Mouse (Mus musculus): ENCODE measurements at regions not wholly inside any gene's neighbourhood (a gene's known extent, or its start where the extent isn't known, plus 50 kb on each side); places are given as distances from the start of the nearest gene placed in this dataset.
"Not testable (repeated sequence)": the region's sequence is repeated elsewhere in the genome, so short reads cannot be mapped to it uniquely, and the experiment has no call there.

DNA sequence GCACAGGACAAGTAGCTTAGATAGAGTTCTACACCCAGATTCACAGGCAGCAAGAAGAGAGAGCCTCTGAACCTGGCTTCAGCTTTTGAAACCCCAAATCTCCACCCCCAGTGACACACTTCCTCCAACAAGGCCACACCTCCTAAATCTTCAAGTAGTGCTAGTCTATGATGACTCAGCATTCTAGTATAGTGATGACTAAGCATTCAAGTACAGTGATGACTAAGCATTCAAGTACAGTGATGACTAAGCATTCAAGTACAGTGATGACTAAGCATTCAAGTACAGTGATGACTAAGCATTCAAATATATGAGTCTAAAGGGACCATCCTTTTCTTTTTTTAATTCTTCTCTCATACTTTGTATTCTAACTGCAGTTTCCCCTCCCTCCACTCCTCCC is 225.8 kb downstream of the Diras2 start:
- not testable (repeated sequence) for ATAC-seq (ENCODE audit: low FRiP score); H3K4me2 ChIP-seq (replicated peaks; ENCODE audit: low read depth, low read length); DNase-seq (ENCODE audit: low spot score); H3K36me3 ChIP-seq (ENCODE audit: control insufficient read depth, insufficient read depth, low read length); H3K9me3 ChIP-seq (ENCODE audit: control insufficient read depth, low read length); H3K27ac ChIP-seq (ENCODE audit: low read depth, low read length); H3K27me3 ChIP-seq (ENCODE audit: control insufficient read depth, insufficient read depth, low read length); H3K4me1 ChIP-seq (replicated peaks; ENCODE audit: control insufficient read depth, insufficient read depth, low read length); H3K9ac ChIP-seq (ENCODE audit: low read depth, low read length); H3K4me3 ChIP-seq (ENCODE audit: low read depth, low read length)

DNA sequence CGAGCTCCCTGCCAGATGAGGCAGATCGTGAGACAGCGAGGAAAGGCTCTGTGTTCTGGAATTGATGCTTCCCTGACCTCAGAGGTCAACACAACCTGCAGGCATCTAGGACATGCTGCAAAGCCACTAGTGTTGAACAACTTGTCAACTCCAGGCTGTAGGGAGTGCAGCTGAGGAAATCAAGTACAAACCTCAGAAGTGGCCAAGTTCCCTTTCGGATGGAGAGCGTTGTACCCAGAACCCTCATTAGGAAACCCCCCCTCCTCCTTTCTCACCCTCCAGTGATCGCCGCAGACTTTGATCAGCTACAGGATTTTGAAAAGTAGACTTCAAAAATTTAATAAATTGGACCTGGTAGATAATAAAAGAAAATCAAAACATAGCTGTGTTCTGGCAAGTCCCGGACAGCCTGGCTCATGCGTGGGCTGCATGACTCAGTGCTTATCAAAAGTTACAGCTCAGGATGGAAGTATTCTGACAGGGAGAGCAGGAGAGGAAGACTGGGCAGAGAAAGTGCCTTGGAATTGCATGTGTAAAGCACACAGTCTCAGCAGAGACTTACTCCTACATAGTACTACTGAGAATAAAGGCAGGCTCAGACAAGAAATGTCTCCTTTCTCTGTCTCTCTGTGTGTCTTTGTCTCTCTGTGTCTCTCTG is 224.2 kb downstream of the Diras2 start:
- no peak for ATAC-seq (ENCODE audit: low FRiP score)
- DNase-seq (ENCODE audit: low spot score): no peak
- H3K4me3 ChIP-seq (ENCODE audit: low read depth, low read length): no peak overlapping the region
- H3K4me2 ChIP-seq (replicated peaks; ENCODE audit: low read depth, low read length): no peak overlapping the region
- WGBS: 75% methylated on average over 9 of the region's 9 CpGs
- H3K9me3 ChIP-seq (ENCODE audit: control insufficient read depth, low read length): no peaks in the 10 kb centered on the region
- no peaks in the 10 kb centered on the region for H3K36me3 ChIP-seq (ENCODE audit: control insufficient read depth, insufficient read depth, low read length)
- no peaks in the 10 kb centered on the region for H3K4me1 ChIP-seq (replicated peaks; ENCODE audit: control insufficient read depth, insufficient read depth, low read length)
- no peaks in the 10 kb centered on the region for H3K27me3 ChIP-seq (ENCODE audit: control insufficient read depth, insufficient read depth, low read length)
- H3K9ac ChIP-seq (ENCODE audit: low read depth, low read length): no peak overlapping the region
- H3K27ac ChIP-seq (ENCODE audit: low read depth, low read length): no peak overlapping the region

DNA sequence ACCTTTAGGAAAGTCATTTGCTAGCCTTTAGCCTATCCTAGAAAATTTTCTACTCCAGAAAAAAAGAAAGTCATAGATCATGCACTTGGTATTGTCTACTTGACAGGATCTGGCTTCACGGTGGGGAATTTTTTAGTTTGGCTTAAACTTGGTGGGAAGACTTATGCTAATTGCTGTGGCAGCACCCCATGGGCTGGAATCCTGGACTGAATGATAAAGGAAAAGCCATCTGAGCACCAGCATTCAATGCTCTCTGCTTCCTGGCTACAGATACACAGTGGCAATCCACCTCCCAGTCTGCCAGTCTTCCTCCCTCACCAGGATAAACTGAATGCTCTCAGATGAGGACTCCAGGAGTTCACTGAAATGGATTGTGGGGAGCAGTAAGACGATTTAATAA is 220.1 kb downstream of the Diras2 start:
- H3K9ac ChIP-seq (ENCODE audit: low read depth, low read length): no peak overlapping the region
- H3K4me2 ChIP-seq (replicated peaks; ENCODE audit: low read depth, low read length): no peak overlapping the region
- 25% methylated on average over 2 of the region's 2 CpGs for WGBS
- no peak for DNase-seq (ENCODE audit: low spot score)
- H3K4me1 ChIP-seq (replicated peaks; ENCODE audit: control insufficient read depth, insufficient read depth, low read length): no peaks in the 10 kb centered on the region
- H3K36me3 ChIP-seq (ENCODE audit: control insufficient read depth, insufficient read depth, low read length): no peaks in the 10 kb centered on the region
- no peaks in the 10 kb centered on the region for H3K27me3 ChIP-seq (ENCODE audit: control insufficient read depth, insufficient read depth, low read length)
- H3K9me3 ChIP-seq (ENCODE audit: control insufficient read depth, low read length): no peaks in the 10 kb centered on the region
- H3K4me3 ChIP-seq (ENCODE audit: low read depth, low read length): no peak overlapping the region
- no peak for ATAC-seq (ENCODE audit: low FRiP score)
- no peak overlapping the region for H3K27ac ChIP-seq (ENCODE audit: low read depth, low read length)

DNA sequence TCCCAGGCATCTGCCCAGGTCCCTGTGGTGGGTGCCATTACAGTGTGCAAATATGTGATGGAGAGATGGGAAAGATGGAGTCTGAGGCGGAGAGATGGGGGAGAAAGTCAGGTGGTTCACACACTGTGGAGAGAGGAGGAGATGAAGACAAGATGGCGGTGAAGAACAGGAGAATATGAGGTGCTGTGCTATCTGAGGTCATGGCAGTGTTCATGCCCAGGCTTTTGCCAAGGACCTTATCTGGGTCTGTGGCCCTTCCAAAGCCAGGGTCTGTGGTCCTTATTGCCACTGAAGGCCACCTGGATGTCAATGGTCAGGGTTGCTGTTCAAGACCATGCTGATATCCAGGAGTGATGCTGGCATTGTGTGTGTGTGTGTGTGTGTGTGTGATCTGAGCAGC is 212.8 kb downstream of the Diras2 start:
- ATAC-seq (ENCODE audit: low FRiP score) (no peak), DNase-seq (ENCODE audit: low spot score) (no peak)
- no peak overlapping the region for H3K4me2 ChIP-seq (replicated peaks; ENCODE audit: low read depth, low read length)
- no peak overlapping the region for H3K27ac ChIP-seq (ENCODE audit: low read depth, low read length)
- H3K27me3 ChIP-seq (ENCODE audit: control insufficient read depth, insufficient read depth, low read length): no peaks in the 10 kb centered on the region
- H3K9me3 ChIP-seq (ENCODE audit: control insufficient read depth, low read length): no peaks in the 10 kb centered on the region
- WGBS: 84% methylated on average over 2 of the region's 2 CpGs
- H3K36me3 ChIP-seq (ENCODE audit: control insufficient read depth, insufficient read depth, low read length): no peaks in the 10 kb centered on the region
- H3K4me1 ChIP-seq (replicated peaks; ENCODE audit: control insufficient read depth, insufficient read depth, low read length): no peaks in the 10 kb centered on the region
- no peak overlapping the region for H3K4me3 ChIP-seq (ENCODE audit: low read depth, low read length)
- H3K9ac ChIP-seq (ENCODE audit: low read depth, low read length): no peak overlapping the region

DNA sequence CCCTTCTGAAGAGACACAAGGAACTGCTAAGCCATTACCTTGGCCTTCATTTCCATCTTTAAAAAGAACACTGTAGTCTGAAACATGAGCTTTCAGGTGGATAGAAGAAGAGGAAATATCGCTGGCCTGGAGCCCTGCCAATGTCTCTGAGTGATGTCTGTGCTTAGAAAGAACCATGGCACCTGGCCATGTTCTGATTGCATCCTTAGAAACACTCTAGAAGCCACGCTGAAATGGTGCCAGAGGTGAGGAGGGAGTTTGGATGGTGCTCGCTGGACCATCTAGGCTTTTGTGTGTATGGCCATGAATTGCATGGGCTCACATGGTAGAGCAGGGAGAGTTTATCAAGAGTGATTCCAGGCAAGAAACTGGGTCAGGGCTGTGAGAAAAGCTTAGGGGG is 207.4 kb downstream of the Diras2 start:
- Histone ChIP-seq H3K4me2 (replicated peaks; ENCODE audit: low read depth, low read length) (no peak overlapping the region), H3K9me3 (ENCODE audit: control insufficient read depth, low read length) (no peaks in the 10 kb centered on the region), H3K27ac (ENCODE audit: low read depth, low read length) (no peak overlapping the region), H3K4me3 (ENCODE audit: low read depth, low read length) (no peak overlapping the region), H3K9ac (ENCODE audit: low read depth, low read length) (no peak overlapping the region), H3K36me3 (ENCODE audit: control insufficient read depth, insufficient read depth, low read length) (no peaks in the 10 kb centered on the region), H3K4me1 (replicated peaks; ENCODE audit: control insufficient read depth, insufficient read depth, low read length) (no peaks in the 10 kb centered on the region), H3K27me3 (ENCODE audit: control insufficient read depth, insufficient read depth, low read length) (no peaks in the 10 kb centered on the region)
- 82% methylated on average over 3 of the region's 3 CpGs for WGBS
- ATAC-seq (ENCODE audit: low FRiP score) (no peak), DNase-seq (ENCODE audit: low spot score) (no peak)

DNA sequence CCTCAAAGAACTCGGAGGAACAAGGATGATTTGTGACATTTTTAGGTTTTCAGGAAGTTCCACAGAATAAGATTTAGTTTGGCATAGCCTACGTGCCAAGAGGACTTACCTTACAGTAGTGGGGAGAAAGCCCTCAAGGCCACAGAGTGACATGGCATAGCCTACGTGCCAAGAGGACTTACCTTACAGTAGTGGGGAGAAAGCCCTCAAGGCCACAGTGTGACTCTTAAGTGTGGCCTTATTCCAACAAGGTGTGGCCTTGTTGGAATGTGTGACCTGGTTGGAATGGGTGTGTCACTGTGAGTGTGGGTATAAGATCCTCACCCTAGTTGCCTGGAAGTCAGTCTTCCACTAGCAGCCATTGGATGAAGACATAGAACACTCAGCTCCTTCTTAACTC is 206.7 kb downstream of the Diras2 start:
- H3K9me3 ChIP-seq (ENCODE audit: control insufficient read depth, low read length); DNase-seq (ENCODE audit: low spot score); H3K4me1 ChIP-seq (replicated peaks; ENCODE audit: control insufficient read depth, insufficient read depth, low read length); H3K36me3 ChIP-seq (ENCODE audit: control insufficient read depth, insufficient read depth, low read length); H3K4me3 ChIP-seq (ENCODE audit: low read depth, low read length); H3K27me3 ChIP-seq (ENCODE audit: control insufficient read depth, insufficient read depth, low read length); H3K9ac ChIP-seq (ENCODE audit: low read depth, low read length); H3K27ac ChIP-seq (ENCODE audit: low read depth, low read length); ATAC-seq (ENCODE audit: low FRiP score); H3K4me2 ChIP-seq (replicated peaks; ENCODE audit: low read depth, low read length): not testable (repeated sequence)
- 79% methylated on average over 3 of the region's 3 CpGs for WGBS

DNA sequence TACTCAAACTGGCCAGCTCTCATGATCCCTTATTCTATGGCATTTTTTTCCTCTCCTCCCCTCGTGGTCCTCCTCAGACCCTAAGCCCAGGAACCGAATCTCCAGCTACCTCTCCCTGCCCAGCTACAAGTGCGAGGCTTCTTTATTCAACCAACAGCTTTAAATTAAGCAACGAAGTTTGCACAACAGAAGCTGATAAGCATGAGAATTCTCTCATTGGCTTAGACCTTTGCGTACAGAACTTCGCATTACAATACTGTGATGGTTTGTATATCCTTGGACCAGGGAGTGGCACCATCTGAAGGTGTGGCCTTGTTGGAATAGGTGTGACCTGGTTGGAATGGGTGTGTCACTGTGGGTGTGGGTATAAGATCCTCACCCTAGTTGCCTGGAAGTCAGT is 205.4 kb downstream of the Diras2 start:
- not testable (repeated sequence) for H3K27ac ChIP-seq (ENCODE audit: low read depth, low read length); H3K9ac ChIP-seq (ENCODE audit: low read depth, low read length); H3K4me3 ChIP-seq (ENCODE audit: low read depth, low read length); DNase-seq (ENCODE audit: low spot score); H3K36me3 ChIP-seq (ENCODE audit: control insufficient read depth, insufficient read depth, low read length); H3K9me3 ChIP-seq (ENCODE audit: control insufficient read depth, low read length); H3K27me3 ChIP-seq (ENCODE audit: control insufficient read depth, insufficient read depth, low read length); H3K4me1 ChIP-seq (replicated peaks; ENCODE audit: control insufficient read depth, insufficient read depth, low read length); H3K4me2 ChIP-seq (replicated peaks; ENCODE audit: low read depth, low read length); ATAC-seq (ENCODE audit: low FRiP score)
- WGBS: 83% methylated on average over 6 of the region's 6 CpGs

DNA sequence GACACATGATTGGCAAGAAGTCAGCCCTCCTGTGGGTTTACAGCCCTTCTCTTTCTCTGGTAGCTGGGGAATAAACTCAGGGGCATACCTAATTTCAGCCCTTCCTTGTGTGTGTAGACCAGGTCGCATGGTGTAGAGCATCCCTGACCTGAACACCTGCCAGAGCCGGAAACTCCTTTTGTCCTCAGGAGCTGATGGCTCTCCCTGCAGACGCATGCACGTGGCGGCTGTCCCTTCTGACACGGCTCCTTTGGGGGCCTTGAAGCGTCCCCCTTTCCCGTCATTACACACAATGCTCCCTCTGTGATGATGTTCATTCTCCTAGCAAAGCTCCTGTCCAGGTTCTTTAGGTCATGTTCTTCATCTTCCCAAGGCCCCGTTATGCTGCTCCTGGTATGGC is 203.3 kb downstream of the Diras2 start:
- Histone ChIP-seq H3K4me1 (replicated peaks; ENCODE audit: control insufficient read depth, insufficient read depth, low read length) (no peaks in the 10 kb centered on the region), H3K9ac (ENCODE audit: low read depth, low read length) (no peak overlapping the region), H3K36me3 (ENCODE audit: control insufficient read depth, insufficient read depth, low read length) (no peaks in the 10 kb centered on the region), H3K4me2 (replicated peaks; ENCODE audit: low read depth, low read length) (no peak overlapping the region), H3K27me3 (ENCODE audit: control insufficient read depth, insufficient read depth, low read length) (no peaks in the 10 kb centered on the region), H3K9me3 (ENCODE audit: control insufficient read depth, low read length) (no peaks in the 10 kb centered on the region), H3K27ac (ENCODE audit: low read depth, low read length) (no peak overlapping the region), H3K4me3 (ENCODE audit: low read depth, low read length) (no peak overlapping the region)
- ATAC-seq (ENCODE audit: low FRiP score) (no peak), DNase-seq (ENCODE audit: low spot score) (no peak)
- WGBS: 91% methylated on average over 9 of the region's 9 CpGs

DNA sequence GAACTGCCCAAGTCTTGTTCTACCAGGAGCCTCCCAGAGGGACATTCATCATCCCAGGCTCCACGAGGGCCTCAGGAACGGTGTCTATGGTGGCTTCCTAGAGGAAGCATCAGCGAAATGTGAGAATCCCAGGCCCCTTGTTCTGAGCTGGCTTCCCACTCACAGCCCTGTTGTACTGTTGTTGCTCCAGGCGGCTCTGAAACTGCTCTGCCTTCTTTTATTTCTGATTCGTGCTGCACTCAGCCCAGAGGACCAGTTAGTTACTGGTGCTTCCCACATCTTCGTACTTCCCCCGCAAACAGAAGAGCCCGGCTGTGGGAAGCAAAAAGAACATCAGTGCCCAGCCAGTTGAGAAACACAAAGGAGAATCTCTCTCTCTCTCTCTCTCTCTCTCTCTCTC is 202.3 kb downstream of the Diras2 start:
- DNase-seq (ENCODE audit: low spot score) (no peak), ATAC-seq (ENCODE audit: low FRiP score) (no peak)
- no peak overlapping the region for H3K4me2 ChIP-seq (replicated peaks; ENCODE audit: low read depth, low read length)
- H3K27ac ChIP-seq (ENCODE audit: low read depth, low read length): no peak overlapping the region
- no peak overlapping the region for H3K9ac ChIP-seq (ENCODE audit: low read depth, low read length)
- H3K27me3 ChIP-seq (ENCODE audit: control insufficient read depth, insufficient read depth, low read length): no peaks in the 10 kb centered on the region
- no peaks in the 10 kb centered on the region for H3K9me3 ChIP-seq (ENCODE audit: control insufficient read depth, low read length)
- H3K36me3 ChIP-seq (ENCODE audit: control insufficient read depth, insufficient read depth, low read length): no peaks in the 10 kb centered on the region
- WGBS: 73% methylated on average over 8 of the region's 8 CpGs
- no peaks in the 10 kb centered on the region for H3K4me1 ChIP-seq (replicated peaks; ENCODE audit: control insufficient read depth, insufficient read depth, low read length)
- no peak overlapping the region for H3K4me3 ChIP-seq (ENCODE audit: low read depth, low read length)

Data from hindbrain, embryonic 11.5 days (tissue).